Mouse (Mus musculus): Measurements from ENCODE around the gene Ppm1b.
A peak's percentile ranks its signal among the peaks of the same experiment; 100 is the strongest.

Ppm1b gene

DNA sequence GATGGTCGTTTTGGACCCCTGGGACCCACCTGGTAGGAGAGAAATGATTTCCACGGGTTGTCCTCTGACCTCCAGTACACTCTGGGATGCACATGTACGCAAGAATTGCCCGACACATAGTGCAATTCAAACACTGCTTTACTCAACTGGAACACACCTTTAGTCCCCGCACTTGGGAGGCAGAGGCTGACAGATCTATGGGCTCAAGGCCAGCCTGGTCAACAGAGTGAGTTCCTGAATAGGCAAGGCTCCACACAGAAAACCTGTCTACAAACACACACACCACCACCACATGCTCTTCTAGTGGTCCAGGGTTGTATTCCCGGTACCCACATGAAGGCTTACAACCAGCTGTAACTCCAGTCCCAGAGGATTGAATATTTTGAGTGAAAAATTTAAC lies 68.6 kb downstream of the Ppm1b start:
- peak in 1 of 2 experiments; percentile 29 for DNase-seq

DNA sequence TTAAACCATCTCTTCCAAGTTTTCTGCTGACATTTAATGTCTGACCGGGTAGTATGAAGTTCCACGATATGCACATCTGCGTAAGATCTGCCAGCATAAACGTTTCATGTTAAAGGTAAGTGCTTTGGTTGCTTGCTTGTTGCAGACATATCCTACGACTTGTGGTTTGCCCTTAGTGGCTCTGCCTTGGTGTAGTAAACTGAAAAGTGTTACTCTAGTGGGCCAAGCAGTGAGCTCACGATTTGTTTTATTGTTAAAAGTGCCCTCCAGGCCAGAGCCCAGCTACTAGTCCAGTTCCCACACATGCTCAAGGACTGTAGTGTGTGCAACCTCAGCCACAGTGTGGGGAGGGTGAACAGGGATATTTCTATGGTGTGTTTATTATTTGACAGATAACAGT lies 69.9 kb downstream of the Ppm1b start:
- DNase-seq, result no peak

DNA sequence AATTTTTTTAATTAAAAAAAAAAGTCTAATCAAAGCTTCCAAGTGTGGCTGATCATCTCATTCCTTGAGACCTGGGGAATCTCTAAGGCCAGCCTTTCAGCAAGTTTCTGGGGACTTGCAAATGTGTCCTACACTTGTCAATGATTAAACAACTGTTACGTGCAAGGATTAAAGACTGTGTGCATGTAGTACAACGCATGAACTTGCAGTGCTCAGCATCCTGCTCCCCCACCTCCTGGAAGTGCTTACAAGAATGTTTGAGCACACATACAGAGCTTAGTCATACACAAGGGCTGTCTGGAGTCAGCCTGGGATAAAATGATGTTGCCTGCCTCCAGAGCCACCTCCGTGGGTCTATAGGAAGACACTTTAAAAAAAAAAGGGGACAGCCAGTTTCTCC lies 70.7 kb downstream of the Ppm1b start:
- no peak for DNase-seq

DNA sequence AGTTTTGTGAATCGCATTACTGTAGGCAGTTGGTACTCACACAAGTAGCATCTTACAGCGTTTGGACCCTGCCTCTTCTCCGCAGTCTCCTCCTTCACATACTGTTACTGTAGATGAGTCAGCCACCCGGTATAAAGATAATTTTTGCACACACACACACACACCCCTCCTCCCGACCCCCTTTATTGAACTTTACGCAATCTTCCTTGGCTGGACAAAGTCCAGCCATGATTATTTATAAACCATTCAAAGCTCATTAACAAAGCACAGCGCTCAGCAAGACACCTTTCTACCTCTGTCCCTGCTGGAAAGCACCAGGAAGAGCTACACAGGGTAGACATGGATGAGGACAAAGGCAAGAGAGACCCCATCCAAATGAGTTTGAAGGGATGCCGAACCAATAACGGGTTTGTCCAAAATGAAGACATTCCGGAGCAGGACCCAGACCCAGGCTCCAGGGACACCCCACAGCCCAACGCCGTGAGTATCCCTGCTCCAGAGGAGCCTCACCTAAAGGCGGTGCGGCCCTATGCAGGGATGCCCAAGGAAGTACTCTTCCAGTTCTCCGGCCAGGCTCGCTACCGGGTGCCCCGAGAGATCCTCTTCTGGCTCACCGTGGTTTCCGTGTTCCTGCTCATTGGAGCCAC lies 71.7 kb downstream of the Ppm1b start, which contains the start of gene Slc3a1:
TSS of gene Slc3a1 (plus strand) at position 284 of the 647 bp plus-strand sequence.
- DNase-seq, result no peak

DNA sequence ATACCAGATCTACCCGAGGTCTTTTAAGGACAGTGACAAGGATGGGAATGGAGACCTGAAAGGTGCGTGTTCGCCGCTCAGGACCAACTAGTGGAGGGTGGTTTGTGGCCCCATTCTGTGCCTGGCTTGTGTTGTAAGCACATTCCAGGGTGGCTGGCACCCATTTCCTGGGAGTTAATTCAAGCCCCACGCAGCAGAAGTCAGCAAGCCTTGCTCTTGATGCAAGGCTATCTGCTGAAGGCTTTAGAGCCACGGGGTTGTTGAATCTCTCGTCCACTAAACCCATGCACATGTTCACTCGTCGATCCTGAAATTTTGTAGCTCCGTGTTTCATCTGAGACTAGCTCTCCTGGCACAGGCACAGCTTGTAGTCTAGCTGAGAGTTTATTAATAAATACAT lies 72.3 kb downstream of the Ppm1b start:
- no peak for DNase-seq

DNA sequence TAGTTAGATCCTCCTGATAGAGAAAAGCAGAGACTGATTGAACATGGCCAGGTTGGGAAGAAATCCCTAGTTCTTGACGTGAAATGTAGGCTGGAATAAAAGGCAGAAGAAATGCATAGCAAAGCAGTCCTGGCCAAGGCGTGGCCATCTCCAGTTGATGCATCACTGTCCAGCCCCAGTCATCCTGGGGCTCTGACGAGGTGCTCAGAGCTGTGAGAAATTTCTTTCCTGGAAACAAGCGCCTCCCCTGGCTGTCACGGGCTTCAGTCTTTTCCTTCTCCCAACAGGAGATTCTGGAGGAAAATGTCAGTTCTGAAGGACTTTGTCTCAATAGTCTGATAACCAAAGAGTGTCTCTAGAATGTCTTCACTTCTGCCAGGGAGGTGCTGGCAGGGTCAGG lies 74.1 kb downstream of the Ppm1b start:
- no peak for DNase-seq

DNA sequence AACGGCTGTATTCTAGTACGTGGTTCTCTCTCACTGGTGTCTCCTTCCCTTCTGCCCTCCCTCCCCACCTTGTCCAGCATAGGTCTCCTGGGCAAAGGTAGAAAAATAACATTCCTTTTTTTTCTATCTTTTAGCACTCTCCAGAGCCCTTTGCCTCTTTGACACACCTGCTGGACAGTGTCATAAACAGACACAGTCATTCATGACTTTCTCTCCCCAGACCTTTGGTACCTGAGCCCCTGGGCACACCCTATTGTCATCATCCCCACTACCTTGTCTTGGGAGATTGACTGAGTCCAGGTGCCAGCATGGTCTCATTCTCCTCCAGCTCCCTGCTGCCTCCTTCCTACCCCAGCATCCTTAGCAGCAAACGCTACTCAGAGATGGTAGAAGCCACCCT lies 76.5 kb downstream of the Ppm1b start:
- no peak for DNase-seq

DNA sequence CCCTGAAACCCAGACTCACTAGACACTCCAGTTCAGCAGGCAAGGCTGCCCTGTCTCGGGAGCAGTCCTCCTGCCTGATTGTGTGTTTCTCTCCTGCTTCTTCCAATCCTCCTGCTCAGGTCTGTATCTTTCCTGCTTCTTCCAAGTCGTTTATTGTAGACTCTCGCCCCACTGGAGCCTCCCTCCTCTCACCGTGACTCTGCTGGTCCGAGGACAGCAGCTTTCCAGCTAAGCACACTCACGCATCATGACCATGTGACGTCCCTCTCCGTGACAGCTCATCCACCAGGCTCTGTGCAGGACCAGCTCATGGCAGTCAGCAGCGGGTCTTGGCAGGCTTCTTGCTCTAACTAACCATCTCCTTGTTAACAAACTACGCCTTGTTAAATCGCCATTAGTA lies 77.5 kb downstream of the Ppm1b start:
- no peak for DNase-seq

DNA sequence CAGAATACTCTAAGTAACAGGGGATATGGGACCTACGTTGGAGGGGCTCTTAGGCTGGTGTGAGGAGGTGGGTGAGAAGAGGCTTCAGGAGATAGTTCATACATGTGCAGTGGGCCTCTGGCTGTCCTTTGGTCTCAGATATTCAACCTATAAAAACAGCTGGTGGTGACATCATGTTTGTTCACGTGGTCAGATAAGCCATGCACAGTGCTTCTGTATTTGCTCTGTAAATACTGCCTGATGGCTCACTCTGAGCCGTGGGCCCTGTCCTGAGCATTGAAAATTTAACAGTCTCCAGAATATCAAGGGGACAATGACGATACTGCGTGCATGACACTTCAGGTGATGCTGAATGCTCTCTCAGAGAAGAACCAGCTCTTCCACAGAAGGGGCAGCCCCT lies 81.3 kb downstream of the Ppm1b start:
- no peak for DNase-seq

DNA sequence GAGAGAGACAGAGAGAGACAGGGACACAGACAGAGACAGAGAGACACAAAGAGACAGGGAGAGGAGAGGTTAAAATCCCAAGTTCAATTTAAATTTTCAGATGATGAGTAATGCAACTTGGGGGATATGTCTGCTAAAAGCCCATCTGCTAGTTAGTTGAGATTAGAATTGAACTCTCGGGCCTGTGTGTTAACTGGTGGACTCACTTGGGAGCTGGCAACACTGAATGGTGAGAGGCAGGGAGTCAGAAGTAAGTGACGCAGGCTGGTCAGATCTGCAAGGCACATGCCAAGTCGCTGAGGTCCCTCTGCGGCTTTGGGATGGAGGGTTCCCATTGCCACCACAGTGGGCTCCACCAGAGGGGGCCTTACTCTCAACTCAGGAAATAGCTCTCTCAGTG lies 81.8 kb downstream of the Ppm1b start:
- no peak for DNase-seq

DNA sequence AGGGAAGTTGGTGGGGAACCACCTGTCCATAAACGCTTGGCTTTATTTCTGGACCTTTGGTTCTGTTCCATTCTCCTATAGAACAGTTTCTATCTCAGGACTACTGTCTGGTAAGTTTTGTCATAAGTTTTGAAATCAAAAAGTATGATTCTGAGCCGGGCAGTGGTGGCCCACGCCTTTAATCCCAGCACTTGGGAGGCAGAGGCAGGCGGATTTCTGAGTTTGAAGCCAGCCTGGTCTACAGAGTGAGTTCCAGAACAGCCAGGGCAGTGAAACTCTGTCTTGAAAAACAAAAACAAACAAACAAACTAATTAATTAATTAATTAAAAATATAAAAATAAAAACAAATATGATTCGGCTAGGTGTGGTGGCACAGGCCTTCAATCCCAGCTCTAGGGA lies 82.2 kb downstream of the Ppm1b start:
- no peak for DNase-seq

DNA sequence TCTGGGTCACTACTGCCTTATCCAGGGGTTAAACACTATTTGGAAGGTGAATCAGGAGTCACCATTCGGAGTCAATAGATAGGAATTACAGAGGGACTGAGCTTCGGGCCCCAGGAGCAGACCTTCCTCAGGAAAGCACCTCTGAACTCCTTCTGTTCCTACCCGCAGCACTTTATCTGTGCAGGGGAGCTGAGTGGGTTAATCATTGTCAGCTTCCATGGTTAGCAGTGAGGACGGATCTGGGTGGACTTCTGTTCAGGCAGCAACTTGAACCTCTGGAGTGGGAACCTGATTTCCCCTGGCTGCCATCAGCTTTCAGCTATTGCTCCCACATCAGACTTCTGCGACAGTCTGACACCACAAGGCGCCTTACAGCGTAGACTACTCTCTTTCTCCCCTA lies 84.4 kb downstream of the Ppm1b start:
- no peak for DNase-seq

DNA sequence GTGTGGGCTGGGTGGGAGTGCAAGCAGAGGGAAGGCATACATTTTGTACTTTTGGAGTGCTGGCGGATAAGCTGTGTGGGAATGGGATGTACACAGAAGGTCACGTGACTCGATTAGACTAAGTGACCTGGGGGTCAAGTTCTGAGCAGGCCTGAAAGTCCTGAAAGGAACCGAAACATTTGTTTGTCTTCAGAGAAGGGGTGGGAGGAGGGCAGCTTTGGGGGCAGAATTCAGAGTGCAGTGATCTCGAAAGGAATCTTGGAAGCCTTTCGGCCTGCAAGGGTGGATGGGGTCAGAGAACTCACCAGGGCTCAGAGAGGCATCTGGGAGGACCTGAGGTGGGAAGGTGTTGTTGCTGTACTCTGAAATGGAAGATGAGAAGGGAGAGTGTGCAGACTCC lies 85.9 kb downstream of the Ppm1b start:
- DNase-seq, result no peak

DNA sequence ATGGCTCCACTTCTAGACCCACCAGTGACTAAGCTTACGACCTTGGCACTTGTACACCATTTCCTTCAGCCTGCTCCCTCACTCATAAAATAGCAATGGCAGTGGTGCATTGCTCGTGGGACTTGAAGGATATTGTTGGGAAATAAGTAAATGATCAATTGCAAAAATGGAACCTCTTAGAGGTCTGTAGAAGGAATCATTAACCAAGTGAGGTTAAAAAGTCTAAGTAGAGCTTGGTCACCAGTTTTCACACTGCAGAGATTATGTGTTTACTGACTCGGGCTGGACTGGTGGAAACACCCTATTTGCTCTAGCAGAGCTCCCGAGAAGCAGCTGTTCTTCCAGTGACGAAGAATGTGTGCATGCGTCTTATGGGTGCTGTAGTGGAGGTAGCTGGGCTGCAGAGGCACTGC lies 86.9 kb downstream of the Ppm1b start:
- no peak for DNase-seq

DNA sequence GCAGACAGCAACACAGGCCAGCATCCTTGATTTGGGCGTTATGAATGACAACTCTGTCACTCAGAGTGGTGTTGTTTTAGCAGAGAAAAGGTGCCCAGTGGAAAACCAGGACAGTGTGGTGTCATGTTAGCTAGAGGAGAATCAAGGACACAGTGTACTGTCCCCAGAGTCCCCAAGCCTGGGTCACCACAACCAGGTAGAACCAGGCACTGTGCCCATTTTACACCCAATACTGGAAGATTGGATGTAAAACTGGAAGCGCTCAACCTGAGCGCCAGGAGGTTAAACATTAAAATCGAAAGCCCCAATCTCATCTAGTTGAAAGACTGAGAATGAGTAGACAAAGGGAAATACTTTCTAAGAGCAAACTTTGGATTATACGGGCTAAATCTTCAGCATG lies 87.9 kb downstream of the Ppm1b start:
- DNase-seq, result no peak

DNA sequence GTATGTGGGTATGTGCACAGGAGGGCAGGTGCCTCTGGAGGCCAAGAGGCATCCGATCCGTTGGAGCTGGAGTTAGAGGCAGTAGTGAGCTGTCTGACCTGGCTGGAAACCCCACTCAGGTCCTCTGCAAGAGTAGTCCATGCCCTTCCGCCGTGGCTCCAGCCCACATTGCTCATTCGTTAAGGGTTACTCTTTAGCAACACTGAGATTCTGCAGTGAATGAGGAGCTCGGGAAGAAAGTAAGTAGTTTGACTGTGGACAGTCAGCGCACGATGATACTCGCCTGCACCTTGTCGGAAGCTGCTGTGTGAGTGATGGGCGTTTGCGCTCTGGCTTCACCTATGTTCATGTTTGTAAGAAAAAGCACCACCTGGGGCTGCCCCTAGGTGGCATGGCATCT lies 88.6 kb downstream of the Ppm1b start:
- DNase-seq, result no peak

DNA sequence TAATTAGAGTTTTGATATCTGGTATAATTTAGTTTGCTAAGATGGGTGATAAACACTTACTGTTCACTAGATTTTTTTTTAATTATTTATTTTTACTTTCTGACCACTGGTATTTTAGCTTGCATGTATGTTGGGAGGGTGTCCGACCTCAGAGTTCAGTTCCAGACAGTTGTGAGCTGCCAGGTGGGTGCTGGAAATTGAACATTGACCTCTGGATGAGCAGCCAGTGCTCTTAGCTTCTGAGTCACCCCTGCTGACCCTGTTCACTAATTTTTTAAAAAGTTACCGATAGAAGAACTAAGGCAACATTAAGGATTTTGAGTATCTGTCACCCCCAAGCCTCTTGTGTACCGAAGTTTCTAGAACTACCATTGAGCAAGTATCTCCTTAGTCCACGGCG lies 91.8 kb downstream of the Ppm1b start:
- DNase-seq, result no peak

DNA sequence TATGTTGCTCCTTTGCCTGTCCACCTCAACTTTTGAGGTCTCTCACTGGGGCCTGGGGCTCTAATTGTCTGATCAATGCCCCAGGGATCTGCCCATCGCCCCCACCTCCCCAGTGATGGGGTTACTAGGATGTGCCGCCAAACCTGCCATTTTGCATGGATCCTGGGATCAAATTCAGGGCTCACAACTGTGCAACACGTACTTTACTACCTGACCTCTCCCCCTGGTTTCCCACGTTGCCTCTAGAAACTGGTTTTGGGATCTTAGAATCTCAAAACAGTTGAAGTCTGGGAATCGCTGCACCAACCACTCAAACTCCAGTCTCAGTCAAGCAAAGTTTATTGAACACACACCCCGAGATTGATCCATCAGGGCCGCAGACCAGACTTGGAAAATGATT lies 101.7 kb downstream of the Ppm1b start:
- DNase-seq, result no peak

DNA sequence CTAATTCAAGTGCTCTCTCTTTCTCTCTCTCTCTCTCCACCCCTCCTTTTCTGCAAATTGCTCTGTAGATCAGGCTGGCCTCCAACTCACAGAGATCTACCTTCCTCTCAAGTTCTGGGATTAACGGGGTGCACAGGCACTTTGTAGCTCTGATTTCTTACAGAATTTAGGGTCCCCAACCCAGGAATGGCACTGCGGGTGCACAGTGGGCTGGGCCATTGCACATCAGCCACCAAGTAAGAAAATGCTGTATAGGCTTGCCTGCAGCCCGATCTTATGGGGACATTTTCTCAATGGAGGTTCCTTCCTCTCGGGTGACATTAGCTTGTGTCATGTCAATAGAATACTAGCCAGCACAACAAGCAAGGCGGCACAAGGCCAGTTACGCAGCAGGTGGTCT lies 102.6 kb downstream of the Ppm1b start:
- no peak for DNase-seq

DNA sequence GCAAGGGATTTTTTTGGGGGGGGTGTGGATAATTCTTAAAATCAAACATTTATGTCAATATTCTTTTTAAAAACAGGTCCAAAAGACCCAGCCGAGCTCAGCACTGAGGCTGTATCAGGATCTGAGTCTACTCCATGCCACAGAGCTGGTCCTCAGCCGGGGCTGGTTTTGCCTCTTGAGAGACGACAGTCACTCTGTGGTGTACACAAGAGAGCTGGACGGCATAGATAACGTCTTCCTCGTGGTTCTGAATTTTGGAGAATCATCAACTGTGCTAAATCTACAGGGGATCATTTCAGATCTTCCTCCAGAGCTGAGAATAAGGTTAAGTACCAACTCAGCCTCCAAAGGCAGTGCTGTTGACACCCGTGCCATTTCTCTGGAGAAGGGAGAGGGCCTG lies 107.0 kb downstream of the Ppm1b start:
- no peak for DNase-seq

DNA sequence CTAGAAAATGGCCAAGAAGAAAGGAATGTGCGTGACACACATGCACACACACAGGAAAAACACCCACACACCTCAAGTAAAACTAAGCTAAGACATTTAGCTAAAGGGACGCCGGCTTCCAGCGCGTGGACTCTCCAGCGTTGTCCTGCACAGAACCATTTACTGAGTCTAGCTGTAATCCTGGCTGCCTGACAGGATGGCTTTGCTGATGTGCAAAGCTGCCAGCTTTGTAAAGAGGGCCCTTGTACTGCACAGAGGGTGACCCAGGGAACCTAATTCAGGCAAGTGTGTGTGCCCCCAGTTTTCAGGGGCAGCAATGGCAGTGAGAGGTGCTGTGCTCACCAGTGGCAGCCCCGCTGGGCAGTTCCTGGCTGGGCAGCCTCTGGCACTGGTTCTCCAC lies 110.8 kb downstream of the Ppm1b start:
- DNase-seq, result no peak

DNA sequence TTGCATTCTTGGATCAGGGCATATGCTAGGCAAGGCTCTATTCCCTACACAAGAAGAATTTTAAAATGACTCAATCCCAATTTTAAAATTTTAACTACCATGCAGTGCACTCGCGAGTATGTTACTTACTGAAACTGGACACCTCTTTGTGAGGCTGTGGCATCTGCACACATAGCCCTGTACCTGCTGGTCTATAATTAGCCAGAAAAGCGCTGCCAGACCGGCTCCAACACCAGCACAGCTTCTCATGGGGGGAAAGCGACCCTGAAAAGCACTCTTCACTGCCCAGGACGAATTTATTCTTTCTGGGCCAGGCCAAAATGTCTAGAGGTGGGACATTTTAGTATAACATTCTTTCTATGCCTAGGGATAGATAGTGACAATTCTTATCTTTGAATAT lies 114.1 kb downstream of the Ppm1b start:
- no peak for DNase-seq

DNA sequence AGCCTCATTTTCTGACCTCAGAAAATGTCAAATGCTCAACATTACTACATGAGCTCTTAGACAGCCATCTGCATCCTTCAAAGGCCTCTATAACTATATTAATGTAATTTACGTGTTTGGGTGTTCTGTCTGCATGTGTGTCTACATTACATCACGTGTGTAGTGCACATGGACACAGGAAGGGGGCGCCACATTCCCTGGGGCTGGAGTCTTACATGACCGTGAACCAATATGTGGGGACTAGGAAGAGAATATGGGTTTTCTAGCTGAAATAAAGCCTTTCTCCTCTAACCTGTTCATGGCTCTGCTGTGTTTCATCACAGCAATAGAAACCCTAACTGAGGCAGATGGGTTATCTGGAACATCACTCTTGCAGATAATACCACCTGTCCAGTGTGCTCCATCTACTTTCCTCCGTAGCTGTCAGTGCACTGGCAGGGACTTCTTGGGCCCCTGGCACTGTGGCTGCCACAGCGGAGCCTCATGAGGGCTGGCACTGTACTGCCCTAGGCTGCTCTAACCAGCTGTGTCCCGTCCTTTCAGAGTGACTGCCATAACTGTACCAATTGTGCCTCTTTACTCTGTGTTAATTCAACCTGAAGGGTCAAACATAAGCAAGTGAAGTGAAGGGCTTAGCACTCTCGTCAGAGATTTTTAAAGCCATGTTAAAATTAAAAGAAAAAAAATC lies 114.7 kb downstream of the Ppm1b start:
- DNase-seq, result no peak

DNA sequence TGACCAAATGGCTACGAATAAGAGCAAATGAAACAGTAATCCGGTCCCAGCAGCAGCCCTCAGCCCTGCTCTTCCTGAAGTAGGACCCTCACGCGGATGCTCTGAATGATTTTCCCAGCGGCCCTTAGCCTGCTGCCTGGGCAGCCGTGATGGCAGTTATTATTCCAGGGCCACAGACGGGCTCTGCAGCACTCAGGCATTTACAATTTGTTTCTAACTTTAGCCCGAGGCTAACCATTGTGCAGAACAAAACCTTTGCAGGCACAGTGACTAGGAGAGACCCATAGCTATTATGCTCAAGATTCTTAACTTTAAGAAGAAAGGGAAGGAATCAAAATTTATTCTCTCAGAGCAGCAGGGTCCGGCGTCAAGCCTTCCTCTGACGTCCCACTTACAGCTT lies 115.8 kb downstream of the Ppm1b start:
- DNase-seq, result no peak

DNA sequence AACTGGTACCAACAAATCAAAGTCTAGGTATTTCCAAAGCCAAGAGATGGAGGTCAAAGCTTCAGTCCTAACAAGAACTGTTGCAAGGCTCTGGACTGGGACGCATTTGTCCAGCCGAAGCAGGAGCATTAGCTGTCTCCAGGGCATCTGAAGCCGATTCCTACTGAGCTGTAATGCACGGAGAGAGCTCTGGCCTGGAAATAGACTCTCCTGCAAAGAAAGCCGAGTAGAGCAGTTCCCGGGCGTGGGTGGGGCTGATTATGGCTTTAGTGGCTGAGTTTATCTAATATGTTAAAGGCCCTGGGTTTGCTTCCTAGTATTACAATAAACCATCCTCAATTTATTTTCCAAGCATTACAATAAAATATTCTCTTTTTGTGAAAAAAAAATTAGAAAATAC lies 116.7 kb downstream of the Ppm1b start:
- DNase-seq, result no peak
